Mouse (Mus musculus) adrenal gland, postnatal 4 days (tissue): ENCODE measurements around the gene Wnt10b. TPM values are rescaled to one million over a fixed set of nuclear protein-coding genes. Genes with fewer than 3 reads are reported as not detected.
"Not testable (repeated sequence)": the region's sequence is repeated elsewhere in the genome, so short reads cannot be mapped to it uniquely, and the experiment has no call there.

Source experiments
- DNase-seq, 2 experiments: peaks; one replicate each; pipeline ENCODE4 v3.0.0; 2021 to 2022; ENCODE audit warnings: low spot score in 2 of 2, mixed read lengths in 2 of 2
- long read RNA-seq, 2 experiments: library from polyadenylated mRNA; stranded (forward); transcript quantifications; one replicate each; pipeline ENCODE4 v2.0.0; 2021
- total RNA-seq, 2 experiments: library from RNA; stranded (reverse); gene quantifications; 2 replicates each; pipeline ENCODE4 v1.2.3; 2021

Wnt10b gene
- total RNA-seq, result 1 to 10 TPM in 1 of 2 experiments, under 1 TPM in 1; 0.68 to 1.2 TPM
- long read RNA-seq, experiment 1, partial matches to known transcripts, result 0 of 1 reads
- long read RNA-seq, experiment 1, other reads (novel, unspliced or antisense), result 1 of 1 reads
- long read RNA-seq, experiment 2, result 0 reads

DNA sequence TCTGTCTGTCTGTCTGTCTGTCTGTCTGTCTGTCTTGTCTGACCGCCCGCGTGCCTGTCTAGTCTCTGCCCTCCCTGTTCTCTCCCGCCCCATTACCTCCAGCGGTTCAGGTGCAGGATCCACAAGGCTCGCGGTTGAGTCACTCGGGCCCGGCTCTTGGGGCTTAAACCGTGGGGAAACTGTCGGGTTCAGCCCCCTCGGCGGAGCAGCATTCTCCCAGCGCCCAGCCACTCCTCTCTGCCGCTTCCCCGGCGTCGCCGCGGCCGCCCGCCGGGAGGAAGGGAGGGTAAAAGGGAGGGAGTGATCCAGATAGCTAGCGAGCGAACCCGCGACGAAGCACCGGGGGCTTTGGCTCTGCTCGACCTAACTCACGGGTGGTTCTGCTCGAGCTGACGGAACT lies at the start of gene Wnt10b:
TSS of gene Wnt10b (minus strand) at position 389 of the 400 bp plus-strand sequence.
- no peak for DNase-seq

DNA sequence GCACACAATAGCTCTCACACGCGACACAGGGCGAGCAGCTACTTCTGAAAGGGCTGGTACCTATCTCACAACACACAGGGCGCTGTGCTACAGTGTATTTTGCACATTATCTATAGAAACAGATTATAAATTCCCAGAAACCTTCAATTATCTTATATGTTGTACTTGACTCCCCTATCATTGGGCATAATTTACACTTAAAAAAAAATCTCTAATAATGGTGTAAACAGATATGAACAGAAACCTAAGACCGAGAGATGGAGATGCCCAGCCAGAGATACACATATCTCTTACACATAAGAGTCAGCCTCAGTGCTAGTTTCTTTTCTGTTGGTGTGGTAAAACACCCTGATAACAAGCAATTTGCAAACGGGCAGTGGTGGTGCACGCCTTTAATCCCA lies 49.7 kb upstream of the Wnt10b start:
- DNase-seq, result no peak

DNA sequence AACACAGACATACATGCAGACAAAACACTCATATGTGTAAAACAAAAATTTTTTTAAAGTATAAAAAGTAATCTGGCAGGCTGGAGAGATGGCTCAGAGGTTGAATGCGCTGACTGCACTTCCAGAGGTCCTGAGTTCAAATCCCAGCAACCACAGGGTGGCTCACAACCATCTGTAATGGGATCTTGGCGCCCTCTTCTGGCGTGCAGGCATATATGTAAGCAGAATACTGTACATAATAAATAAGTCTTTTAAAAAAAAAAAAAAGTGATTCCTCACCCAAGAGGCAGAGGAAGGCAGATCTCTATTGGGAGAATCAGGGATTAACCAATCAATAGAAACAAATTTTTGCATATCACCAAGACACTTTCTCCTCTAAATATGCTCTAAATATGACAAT lies 45.5 kb upstream of the Wnt10b start:
- no peak for DNase-seq

- no peak for DNase-seq
Measured at GRCm38 (mm10) chr15:98822147-98822546, 44.2 kb upstream of the Wnt10b start.

DNA sequence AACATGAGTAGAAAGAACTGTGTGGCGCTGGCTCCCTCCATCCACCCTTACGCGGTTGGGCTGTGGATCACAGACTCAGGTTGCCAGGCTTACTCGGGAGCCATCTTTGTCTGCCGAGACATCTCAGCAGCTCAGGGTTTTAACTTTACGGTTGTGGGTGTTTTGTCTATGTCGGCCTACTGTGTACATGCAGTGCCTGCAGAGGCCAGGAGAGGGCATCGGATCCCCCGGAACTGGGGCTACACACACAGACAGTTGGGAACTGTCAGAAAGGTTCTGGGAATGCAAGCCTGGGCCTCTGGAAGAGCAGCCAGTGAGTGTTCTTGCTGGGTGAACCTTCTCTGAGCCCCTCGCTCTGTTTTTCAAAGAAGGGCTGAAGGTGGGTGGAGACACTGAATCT lies 43.5 kb upstream of the Wnt10b start:
- DNase-seq, result no peak

- DNase-seq, result no peak
Measured at GRCm38 (mm10) chr15:98820937-98821336, 43.0 kb upstream of the Wnt10b start.

- no peak for DNase-seq
Measured at GRCm38 (mm10) chr15:98818171-98818570, 40.2 kb upstream of the Wnt10b start.

DNA sequence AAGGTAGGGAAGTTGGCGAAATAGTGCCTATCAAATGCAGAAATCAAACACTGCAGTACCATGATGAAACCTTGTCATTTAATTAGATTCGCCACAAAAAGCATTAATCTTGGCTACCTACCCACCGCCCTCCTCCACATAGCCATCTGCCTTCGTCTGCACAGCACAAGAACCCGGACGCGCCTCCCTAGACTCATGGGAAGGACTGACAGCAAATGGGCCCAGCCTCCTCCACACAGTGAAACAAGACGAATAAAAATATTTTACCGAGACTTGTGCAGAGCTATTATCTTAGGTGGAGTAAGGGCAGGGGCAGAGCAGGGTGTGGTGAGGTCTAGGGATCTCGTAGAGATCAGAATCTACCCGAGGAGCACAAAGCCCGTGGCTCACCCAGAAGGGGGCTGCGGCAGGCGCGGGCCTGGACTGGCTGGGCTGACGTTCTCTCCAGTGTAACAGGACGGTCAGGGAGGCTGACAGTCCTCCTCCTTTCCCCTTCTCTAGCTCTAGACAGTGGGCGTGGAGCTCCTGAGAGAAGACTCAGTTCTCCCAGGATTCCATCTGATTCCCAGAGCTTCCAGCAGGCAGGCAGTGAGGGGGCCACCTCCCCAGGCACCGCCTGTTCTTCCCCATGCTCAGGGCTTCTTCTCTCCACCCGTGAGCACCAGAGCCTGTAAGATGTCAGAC lies 34.9 kb upstream of the Wnt10b start:
- no peak for DNase-seq

GRCm38 (mm10) chr15:98810212-98810611 lies 32.3 kb upstream of the Wnt10b start:
- DNase-seq, result not testable (repeated sequence)

DNA sequence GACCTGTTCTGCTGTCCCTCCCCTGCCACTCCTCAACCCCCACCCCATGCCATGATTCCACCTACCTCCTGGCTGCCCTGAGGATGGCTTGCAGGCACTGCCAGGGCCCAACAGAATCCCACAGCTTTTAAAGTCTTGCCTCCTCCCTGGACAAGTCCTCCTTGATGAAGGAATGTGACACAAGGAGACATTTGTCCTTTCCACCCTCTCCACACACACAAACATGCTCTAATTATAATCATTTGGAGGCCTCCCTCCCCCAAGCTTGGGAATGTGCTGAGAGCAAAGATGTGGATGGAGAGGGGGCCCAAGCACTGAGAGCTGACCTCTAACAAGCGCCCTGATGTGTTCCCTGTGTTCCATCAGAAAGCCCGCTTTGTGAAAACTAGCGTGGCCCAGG lies 31.4 kb upstream of the Wnt10b start, which contains the start of gene Ddn:
TSS of gene Ddn (minus strand) at position 101 of the 400 bp plus-strand sequence.
- no peak for DNase-seq

GRCm38 (mm10) chr15:98808651-98809134 lies 30.7 kb upstream of the Wnt10b start:
- DNase-seq, result no peak

DNA sequence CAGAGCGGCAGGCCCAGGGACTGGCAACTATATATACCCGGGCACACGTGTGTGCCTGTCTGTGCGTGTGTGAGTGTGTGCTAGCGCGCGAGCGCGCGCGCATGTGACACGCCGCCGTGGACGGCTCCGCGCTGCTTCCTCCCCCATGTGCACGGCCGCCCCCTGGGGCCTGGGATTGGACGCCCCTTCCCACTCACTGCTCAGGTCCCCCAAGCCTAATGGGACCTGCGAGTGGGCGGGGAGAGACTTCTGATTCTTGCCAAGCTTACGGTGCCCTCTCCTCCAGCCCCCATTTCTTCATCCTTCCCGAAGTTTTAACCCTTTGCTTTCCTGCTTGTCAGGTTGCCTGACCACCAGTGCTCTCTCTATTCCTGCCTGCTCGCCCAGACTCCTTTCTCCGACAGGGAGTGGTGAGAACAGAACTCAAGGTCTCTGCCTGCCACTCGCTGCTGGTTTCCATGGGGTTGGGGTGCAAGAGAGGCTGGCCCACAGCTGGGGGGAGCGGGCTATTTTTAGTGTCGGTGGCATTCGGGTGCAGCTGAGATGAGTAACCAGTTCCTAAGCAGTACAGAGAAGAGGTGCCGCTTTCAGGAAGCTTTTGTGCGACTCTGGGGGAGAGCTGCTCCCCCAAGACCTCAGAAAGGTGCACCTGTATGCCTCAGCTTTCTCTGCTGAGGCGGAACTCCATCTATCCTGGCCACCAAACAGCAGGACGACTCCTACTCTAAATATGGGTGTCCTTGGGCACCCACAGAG lies 30.1 kb upstream of the Wnt10b start:
- no peak for DNase-seq

DNA sequence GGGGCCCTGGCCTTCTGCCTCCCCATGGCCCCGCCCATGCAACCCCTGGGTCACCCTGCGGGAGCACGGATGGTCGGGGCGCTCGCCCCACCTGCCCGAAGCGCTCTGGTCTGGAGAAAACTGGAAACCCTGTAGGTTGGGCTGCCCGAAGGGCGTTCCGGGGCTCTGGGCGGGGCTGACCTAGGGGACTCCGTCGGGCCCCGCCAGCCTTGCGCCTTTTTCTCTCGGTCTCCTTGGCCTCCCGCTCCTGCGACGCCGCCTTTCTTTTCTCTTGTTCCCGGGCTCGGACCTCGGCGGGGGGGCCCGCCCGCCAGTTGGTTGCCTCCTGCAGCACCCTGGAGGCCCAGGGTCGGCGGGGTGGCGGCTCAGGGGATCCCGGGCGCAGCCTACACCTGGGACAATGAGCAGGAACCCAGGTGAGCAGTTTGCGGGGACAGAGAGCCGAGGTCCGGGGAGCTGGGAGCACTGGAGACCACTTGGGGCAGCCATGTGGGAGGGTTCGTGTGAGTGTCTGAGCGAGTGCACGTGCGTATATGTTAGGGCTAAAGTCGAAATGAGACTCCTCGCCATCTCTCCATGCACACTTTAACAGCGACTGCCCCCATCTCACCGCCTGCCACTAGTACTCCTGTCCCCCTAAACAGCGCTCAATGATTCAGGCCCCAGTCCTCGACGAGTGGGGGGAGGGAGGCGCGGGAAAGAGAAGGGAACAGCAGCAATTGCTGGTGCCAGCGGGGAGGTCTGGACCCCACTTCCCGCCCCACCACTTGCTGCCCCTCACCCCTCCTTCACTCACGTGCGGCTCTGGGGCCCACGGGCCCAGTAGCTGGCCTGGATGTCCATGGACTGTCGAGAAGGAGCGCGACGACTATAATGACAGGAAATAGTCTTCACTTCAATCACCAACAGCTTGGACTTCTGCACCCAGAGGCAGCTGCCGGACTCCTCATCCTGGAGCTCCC lies 29.1 kb upstream of the Wnt10b start:
- no peak for DNase-seq

DNA sequence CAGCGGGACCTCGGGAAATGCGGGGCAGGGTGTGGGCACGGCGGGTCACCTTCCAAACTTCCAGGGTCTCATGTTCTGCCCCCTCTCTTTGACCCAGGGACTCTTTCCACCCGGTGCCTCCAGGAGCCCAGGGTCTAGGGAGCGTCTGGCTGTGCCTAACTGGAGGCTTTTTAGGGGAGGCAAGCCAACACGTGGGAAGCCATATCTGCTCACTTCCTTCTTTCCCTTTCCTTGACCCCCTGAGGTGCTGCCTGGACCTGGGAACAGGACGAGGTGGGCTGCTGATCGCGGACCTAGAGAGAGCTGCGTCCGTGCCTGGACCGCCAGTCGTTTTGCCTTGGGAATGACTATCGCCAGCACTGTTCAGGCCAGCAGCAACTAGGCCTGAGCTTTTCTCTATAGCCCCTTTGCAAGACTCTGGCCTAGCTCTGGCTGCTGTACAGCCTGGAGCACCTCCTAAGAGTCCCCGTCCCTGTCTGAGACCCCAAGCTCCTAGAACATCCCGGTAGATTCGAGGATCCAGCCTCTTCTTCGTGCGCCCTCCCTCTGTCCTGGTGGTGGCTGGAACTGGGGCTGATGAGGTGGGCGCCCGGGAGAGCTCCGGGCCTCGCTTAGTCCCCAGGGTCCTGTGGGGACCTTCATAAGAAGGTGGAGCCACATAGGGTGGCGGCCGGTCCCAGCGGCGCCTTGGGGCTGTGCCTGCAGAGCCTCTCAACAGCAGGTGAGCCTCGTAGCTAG lies 28.3 kb upstream of the Wnt10b start:
- DNase-seq, result no peak

- DNase-seq, result peak in 1 of 2 experiments; percentile 60
Measured at GRCm38 (mm10) chr15:98805324-98806040, 27.5 kb upstream of the Wnt10b start.

GRCm38 (mm10) chr15:98804054-98804453 lies 26.1 kb upstream of the Wnt10b start:
- DNase-seq, result peak; percentile 58 to 66

GRCm38 (mm10) chr15:98802926-98803325 lies 25.0 kb upstream of the Wnt10b start:
- DNase-seq, result no peak

DNA sequence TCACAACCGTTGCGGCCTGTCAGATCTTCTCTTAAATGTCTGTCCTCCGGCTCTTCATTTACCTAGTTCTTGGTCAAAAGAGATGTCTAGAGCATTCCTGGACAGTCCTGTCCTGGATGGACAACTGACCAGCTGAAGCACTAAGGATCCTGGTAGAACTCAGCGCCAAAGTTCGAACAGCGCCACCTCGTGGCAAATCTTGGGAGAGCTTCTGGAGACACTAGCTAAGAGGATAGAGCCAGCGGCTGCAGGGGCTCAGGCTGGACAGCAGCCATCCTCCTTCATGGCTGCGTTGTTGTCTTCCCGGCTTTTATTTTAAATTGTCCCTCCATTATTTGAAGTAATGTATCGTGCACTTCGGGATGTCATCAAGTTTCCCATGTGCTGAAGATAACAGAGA lies 21.4 kb upstream of the Wnt10b start:
- DNase-seq, result peak; percentile 66 to 75

GRCm38 (mm10) chr15:98798903-98799302 lies 21.0 kb upstream of the Wnt10b start:
- no peak for DNase-seq
